Mouse (Mus musculus) bone marrow macrophage, adult 2 months (primary cell): Measurements from ENCODE around the gene Npr3.

Experiments
- CTCF ChIP-seq: IDR thresholded peaks from 2 replicates; pipeline ENCODE4 v1.5.1; 2012; ENCODE audit warnings: low read depth, mild to moderate bottlenecking, low read length, moderate library complexity
- POLR2A ChIP-seq: IDR thresholded peaks from 2 replicates; pipeline ENCODE4 v1.6.1; 2012; ENCODE audit warnings: mild to moderate bottlenecking, low read depth, low read length, borderline replicate concordance

DNA sequence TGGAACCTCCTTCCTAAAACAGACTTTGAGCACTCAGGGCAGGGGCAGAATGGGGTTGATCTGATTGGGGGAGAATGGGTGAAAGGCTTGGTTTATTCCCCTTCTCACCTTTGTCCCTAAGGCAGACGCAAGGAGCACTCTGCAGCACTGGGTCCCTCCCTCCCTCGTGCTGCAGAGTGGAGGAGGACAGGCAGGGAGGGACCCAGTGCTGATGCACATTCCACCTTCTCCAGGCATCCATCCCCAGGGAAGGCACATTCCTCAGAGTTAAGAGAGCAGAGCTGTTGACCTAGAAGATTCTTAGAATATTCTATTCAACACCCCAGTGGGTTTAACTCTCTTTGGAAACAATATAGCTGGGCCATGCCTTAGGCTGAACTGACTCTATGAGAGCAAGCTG is 112.5 kb downstream of the Npr3 start:
- TF ChIP-seq POLR2A (no peak), CTCF (no peak)
